Mouse (Mus musculus) mouse embryonic stem cell (cell line): ENCODE measurements at regions not wholly inside any gene's neighbourhood (a gene's known extent, or its start where the extent isn't known, plus 50 kb on each side); places are given as distances from the start of the nearest gene placed in this dataset.

ENCODE experiments used
- in situ Hi-C, 2 experiments: fragments of 300-500 bp; cut with MboI; formaldehyde crosslinking; loops; 1 replicate in 1 of 2; 3 replicates in 1 of 2; pipeline ENCODE4 v1.14.3; 2019 to 2020; ENCODE audit warnings: low sequenced_read_pairs in 2 of 2, low pct_unique_long_range_greater_than_20kb in 1 of 2, mixed read lengths in 1 of 2; ENCODE audit not compliant: unreplicated experiment in 1 of 2

DNA sequence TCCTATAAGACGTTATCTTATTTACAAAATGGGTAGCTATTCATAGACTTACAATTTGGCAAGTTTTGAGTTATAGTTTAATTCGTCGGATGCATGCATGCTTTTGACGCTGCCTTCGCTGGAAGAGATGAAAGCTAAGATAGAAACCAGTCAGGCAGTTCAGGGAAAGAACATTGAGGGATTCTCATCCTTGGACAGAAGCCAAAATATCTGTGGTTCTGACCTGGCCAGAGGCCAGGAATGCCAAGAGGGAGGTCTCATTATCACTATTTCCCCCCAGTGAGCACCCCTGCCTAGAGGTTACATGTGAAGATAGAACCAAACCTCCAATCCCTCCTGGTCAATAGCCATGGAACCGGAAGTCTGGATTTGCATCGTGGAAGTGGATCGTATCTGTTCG is 167.1 kb upstream of the Ankrd55 start:
- in situ Hi-C loops: no loop called here

DNA sequence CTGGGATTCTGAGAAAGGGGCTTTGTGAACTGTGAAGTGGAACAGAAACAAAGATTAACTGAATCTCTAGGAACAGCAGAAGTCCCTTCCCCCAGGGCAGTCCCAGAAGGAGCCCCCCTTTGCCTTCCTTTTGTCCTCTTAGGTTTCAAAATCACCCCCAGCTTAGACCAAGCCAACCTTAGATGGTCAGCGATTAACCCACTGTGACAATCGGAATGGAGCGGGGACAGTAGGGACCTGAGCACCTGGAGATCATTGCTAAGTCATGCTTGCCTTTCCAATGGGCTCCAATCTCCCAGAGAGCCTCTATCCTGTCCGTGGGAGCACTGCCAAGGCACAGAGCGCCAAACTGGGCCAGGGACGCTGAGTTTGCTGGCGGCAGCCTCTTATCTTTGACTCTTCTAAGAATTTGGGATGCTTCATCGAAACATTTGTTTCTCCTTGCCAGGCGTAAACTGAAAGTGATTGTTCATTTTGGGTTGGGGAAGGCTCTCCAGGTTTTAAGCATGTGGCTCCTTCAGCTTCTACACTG is 165.3 kb upstream of the Ankrd55 start:
- in situ Hi-C loops: no loop called here

DNA sequence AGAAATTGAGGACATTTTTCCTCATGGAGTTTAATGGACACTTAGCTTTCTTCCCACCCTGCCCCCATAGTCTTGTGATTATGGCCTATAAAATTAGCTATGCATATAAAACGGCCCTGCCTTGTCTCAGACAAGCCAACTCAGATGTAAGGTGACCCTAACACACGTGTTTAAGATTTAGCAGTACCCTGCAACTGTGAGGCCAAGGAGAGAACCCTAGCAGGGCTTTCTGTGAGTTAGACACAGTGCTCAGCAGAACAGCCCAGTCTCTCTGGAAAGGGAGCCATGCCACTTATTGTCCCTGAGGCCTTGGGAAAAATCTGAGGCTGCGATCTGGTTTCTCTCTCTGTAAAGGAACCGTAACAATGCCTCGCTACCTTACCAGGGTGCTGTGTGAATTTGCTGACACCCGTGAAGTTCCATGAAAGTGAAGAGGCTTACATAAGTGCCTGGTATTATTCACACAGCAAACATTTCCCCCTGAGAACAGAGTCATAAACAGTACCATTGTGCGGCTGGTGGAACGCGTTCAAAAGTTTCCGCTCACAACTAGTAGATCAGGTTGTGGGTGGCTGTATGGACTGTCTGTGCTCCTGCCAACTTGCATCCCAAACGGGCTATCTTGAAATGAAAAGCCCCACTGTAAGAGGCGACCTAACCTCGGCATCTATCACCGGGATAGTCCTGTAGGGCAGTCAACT is 162.3 kb upstream of the Ankrd55 start:
- in situ Hi-C loops: no loop called here

DNA sequence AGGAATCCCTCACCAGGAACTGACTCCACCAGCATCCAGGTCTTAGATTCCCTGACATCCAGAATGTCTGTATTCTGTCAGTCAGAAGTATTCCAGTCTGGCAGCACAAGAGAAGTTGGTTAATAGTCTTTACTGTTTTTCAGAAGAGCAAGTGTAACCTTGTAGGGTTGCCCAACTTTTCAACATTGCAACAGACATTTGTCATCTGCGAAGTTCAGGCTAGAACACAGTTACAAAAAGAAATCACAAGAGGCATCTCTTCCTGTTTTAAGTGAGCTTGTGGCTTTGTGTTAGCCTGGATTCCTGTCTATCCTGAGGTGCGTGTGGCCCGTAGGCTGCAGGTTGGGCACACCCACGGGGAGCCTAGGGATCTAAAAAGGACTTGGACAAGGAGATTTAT is 158.0 kb upstream of the Ankrd55 start:
- in situ Hi-C loops: no loop called here

DNA sequence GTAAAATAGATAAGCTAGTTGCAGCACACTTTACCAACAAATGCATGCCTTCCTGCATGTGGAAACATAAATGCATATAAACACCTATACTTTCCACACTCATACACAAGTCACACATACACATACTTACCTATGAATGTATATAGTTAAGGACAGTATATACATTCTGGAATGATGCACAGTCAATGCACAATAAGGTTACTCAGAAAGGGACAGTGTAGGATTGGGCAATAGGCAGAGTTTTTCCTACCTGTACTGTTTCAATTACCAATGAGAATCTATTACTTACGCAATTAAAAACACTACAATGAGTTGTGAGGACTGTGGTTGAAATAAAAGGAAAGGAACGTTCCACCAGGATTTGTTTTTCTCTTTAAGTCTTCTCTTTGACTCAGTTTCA is 157.5 kb upstream of the Ankrd55 start:
- in situ Hi-C loops: no loop called here

DNA sequence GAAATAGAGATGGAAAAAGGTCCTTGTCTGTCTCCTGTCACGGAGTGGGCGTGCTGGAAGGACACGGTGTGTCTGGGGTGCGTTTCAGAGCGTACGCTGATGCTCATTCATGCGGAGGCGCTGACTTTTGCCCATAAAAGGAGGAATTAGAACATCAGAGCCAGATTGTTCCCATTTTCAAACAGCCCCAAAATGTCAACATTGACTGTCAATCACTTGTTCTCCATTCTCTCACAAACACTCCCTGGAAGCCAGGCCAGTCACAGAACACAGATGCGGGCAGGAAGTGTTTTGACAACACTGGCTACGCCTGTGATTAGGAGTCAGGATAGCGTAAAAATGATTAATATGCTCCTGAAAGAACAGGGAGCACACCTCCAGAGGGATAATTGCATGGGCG is 157.1 kb upstream of the Ankrd55 start:
- in situ Hi-C loops: no loop called here

DNA sequence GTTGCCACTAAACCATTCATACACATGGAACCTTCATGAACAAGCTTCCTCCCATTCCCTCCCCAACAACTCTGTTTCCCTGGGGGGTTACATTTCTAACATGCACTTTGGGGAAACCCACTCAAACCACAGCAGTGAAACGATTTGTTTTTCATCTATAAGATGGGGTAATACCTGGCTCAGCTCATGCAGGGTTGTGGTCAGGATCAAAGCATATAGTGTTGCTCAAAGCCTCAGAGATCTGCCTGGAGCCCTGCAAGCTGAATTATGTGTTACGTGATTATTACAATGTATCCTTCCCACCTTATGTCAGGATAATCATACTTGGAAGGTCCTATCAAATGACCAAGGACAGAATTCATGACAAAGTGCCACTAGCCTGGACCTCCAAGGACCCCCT is 154.5 kb upstream of the Ankrd55 start:
- in situ Hi-C loops: no loop called here

DNA sequence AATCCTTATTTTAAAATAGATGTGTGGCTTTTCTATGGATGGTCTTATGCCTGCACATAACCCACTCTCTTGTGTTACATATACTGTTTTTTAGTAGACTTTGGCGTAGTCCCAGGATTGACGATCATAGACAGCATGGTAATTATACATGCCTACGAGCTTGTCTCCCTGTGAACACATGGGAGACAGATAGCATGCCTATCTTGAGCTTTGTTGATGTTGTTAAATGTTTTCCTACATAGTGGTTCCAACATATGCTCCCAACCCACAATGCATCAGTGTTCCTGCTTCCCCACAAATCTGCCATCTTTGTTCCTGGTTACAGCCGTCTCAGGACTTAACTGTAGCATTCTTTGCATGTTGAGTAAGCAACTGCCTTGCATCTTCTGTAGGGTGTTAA is 153.6 kb upstream of the Ankrd55 start:
- in situ Hi-C loops: no loop called here

DNA sequence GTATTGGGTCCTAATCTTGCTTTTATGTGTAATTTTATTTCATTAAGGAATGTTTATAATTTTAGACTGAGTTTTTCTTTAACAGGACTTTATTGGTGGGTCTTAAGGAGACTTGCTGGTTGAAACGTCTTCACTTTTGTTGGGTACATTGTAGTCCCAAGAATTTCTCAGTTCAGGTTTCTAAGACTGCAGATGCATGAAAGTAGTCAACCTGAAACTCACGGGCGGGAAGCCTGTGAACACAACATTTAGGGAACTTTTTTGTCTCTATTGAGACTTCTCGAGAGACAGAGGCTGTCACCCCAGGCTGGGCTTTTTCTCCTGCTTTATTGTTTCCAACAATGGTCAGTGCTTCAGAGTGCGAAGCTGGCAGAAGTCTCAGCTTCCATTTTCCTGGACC is 152.5 kb upstream of the Ankrd55 start:
- in situ Hi-C loops: no loop called here

DNA sequence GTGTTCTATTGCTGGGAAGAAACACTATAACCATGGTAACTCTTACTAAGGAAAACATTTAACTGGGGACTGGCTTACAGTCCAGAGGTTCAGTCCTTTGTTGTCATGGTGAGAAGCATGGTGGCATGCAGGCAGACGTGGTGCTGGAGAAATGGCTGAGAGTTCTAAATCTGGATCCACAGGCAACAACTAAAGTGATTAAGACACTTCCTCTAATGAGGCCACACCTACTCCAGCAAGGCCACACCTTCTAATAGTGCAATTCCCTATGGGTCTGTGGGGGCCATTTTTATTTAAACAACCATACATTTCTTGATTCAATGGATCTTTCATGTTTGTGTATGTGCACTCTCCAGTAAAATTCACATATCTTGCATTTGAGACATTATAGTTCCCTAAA is 151.4 kb upstream of the Ankrd55 start:
- in situ Hi-C loops: no loop called here

DNA sequence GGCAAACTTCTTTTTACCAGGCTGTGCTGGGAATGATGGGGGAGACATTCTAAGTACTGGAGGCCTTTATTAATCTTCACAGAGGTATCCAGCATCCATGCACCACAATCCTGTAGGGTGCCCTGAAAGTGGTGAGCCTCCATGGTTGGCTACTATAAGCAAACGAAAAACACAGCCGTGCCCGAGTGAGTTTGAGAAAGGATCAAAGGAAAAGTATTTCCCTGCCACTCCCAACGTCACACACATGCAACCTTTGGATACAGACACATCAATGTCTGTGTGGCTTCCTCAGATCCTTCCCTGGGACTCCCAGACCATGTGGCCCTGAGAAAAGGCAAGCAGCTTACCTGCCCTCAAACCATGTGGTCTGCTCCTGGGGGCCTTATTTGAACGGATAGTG is 147.4 kb upstream of the Ankrd55 start:
- in situ Hi-C loops: no loop called here

DNA sequence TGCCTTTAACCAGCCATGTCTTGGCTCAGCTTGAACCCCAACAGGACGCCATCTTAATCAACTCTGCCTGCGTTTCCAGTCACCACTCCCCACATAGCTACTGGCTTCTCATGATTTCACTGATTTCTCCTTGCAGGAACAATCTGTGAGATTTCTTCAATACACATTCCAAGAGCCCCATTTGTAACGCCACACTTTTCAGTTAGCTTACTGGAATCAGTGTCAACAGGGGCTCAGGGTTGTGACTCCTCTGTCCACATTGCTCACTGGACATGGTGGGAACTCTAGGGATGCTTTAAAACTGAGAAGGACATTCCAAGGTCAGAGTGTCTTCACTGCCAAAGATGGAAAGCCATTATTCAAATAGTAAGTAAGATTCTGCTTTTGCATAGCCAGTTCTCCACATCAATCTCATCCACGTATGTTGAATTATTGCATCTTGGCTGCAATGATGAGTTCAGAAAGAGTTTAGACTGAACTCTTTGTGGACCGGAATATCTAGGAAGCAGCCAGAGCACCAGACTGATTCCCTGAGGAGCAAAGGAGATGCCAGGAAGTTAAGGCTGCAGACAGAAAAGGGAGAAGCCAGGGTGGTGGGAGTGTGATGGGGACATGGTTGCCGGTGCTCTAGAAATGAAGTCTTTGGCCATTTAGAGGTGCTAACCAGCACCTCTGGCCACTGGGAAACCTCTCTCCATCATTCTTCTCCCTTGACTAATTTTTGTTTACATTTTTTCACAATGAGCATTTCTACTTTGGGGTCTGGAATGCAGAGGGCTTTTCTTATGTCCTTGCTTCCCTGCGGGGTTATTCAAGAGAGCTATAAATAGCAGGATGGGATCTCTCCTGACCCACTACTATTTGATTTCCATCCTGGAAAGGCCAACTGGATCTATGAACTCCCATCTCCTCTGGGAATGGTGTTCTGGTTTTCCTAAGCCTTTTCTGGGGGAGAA is 143.6 kb upstream of the Ankrd55 start:
- in situ Hi-C loops: no loop called here

DNA sequence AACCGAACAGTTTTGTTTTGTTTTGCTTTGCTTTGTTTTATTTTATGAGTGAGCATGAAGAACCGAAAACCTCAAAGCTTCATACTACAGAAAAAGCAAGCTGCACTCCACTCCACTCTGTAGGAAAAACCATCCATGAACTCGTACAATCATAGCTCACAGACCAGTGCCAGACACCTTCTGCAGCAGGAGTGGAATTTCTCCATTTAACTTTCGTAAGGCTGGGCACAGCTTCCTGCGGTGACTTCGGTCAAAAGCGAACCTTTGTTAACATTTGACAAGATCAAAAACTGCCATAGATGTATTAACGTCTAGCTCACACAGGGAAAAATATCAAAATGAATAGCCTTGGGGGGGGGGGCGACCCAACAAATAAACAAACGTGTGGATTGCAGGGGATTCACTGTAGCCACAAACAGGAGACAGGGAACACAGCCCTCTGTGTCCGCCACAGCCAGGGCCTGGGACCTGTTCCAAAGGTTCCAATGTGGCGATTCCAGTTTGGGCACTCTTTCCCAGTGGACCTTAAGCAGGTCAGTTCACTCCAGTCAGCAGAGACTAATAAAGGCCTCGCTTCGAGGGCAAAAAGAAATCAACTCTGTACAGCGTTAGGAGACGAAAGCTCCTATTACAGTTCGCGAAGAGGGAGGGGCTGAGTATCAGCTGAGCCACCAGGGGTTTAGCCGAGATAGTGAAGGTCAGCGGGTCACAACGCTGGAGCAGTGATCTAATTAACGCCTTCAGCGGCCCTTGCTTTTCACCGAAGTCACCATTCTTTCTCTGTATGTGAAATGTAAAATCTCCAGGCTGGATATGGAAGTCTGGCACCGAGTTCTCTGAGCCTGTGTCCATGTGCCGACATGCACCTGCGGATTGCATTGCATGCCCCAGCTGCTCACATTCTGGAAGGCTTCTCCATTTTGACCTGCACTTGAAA is 135.4 kb upstream of the Ankrd55 start:
- in situ Hi-C loops: no loop called here

DNA sequence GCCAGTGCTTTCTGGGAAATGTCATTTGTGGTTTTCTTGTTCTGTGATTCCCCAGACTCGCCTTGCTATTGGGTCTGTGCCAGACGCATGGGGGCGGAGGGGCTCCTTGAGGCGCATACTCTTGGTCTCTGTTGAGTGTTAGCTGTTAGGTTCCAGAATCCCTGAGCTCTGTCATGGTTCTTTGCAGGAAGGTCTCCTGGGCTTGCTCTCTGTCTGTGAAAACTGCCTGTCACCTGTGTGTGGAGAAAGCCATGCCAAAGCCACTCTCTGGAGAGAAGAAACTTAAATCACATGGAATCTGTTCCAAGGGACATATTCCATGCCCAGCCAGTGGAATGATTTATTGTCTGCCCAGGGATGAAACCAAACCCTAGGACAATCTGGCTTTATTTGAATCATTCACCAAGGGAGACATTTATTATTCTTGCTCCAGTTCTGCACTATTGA is 134.5 kb upstream of the Ankrd55 start:
- in situ Hi-C loops: no loop called here

DNA sequence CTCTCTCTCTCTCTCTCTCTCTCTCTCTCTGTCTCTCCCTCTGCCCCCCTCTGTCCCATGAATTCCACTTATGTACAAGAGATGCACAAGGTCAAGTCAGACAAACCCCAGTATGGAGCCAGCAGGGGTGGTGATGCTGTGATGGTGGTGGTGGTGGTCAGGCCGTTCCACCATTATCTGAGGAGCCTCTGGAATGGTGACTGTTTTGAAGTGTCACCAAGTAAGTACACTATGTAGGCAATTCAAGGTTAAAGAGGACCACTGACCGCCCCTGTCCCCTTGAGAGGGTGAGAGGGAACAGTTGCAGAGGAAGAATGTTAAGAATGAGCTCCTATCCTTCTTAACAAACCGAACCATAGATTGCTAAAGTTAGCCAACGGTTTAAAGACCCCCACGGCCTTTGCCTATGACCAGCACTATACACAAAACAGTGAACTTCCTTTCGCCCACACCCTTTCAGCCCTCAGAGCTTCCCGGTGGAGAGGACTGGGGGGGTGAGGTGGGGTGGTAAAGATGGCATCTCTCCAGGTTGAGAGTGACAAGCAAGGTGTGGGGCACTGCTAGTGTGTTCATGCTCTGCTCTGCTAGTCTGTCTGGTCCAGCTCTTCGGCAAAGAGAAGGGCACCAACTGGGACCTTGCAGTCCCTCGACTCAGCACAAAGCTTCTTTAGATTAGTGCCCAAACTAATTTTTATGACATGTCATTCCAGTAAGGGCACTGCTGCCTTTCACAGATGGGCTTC is 128.7 kb upstream of the Ankrd55 start:
- in situ Hi-C loops: no loop called here

DNA sequence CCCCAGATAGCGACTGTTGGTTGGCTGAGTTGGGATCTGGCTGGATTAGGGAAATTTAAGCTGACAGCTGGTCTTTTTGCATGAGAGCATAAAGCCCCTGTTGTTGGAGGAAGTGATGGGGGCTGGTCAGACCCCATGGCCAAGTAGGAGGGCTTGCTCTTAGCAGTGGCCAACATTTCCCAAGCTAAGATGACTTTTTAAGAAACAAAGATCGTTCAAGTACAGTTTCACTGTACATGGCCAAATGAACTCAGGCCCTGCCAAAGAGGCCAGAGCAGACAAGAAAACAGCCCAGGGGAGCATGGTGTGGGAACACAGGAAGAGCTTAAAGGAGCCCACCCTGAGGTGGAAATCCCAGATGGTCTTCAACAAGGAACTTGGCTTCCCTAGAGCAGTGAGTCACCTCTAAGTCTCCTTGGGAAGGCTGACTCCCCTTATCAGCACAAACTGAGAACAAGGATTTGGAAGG is 128.0 kb upstream of the Ankrd55 start:
- in situ Hi-C loops: no loop called here

DNA sequence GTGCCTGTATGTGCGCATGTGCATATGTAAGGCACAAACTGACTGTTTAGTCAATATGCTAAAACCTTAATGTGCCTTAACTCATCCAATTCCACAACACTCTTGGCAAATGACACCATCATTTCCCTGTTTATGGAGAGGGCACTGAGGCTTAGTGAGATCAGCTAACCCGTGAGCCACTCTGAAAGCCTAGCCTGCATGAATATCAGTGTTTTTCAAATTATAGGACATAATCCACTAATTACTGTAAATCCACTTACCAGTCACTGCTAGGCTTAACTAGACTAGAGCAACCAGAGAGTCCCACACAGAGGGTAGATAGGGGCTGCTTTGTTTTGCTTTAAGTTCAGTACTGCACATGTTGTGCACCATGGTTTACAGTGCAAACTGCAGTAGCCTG is 127.5 kb upstream of the Ankrd55 start:
- in situ Hi-C loops: no loop called here

DNA sequence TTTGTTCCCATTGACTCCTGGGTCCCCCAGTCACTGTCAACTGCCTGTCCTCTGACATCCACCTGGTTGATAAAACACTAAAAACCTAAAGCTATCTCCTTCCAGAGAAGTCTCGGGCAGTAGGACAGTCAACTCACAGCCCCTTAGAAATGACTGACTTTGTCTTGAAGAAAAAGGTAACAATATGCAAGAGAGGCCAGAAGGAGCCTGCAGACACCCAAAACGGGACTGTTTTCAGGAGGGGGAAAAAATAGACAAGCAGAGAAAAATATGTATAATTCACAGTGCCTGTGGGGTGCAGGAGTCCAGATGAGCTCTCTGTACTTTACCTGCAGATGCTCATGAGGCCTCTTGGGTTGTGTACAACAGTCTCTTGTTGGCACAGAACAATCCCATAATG is 126.4 kb upstream of the Ankrd55 start:
- in situ Hi-C loops: no loop called here
